25 mouse cellular contexts compared by ENCODE assay signal in genomic region chr10:117042295-117042694, GRCm38 (mm10). TPM values are rescaled to one million over a fixed set of nuclear protein-coding genes. Genes with fewer than 3 reads are reported as not detected.
DNase-seq lines count a peak whose midpoint lies in the region; ATAC-seq and TF ChIP-seq lines count a peak whose summit lies in the region.
"Had no signal": no experiment of that assay in that cellular context is flagged by ENCODE, and none has a peak within 500 bp of the region (broad histone marks: within the 10 kb centered on the region; RNA-seq: fewer than 3 reads in every experiment).

No protein-coding gene starts in this region.

- peaks cover 24% of the 10 kb centered on the region for H3K4me1 ChIP-seq in lung, embryonic 15.5 days
- H3K4me1 ChIP-seq in heart, adult 2 months (ENCODE audit: control insufficient read depth, insufficient read depth, low read length): peaks cover 2% of the 10 kb centered on the region
- peaks cover 17 to 27% of the 10 kb centered on the region in 2 experiments for H3K4me1 ChIP-seq in heart, embryonic 14.5 days (ENCODE audit: control insufficient read depth in 2 of 2, insufficient read depth in 2 of 2, low read length in 2 of 2)

- no peak for ATAC-seq in lung, embryonic 15.5 days (ENCODE audit: borderline replicate concordance, extremely low read depth, low FRiP score, low TSS enrichment)
- ATAC-seq in heart, embryonic 14.5 days (ENCODE audit: insufficient number of reproducible peaks, insufficient read depth, low FRiP score, low read depth): peak; percentile 81
- ATAC-seq: forebrain, embryonic 16.5 days; inflammation-experienced regulatory T-cells, adult 6 months; liver, postnatal 0 days had no signal

- no peak overlapping the region for H3K4me3 ChIP-seq in lung, embryonic 15.5 days
- peak overlapping the region; percentile 20; the same call in 1 of the 2 replicates for H3K4me3 ChIP-seq in heart, adult 2 months
- peak overlapping the region in 1 of 2 experiments; percentile 14; a peak in 1 of 4 replicates for H3K4me3 ChIP-seq in heart, embryonic 14.5 days (ENCODE audit: control insufficient read depth in 1 of 2, insufficient read depth in 1 of 2, low read depth in 1 of 2, low read length in 2 of 2)
- H3K4me3 ChIP-seq: hindbrain, embryonic 13.5 days; limb, embryonic 10.5 days had no signal

- H3K9me3 ChIP-seq in lung, embryonic 15.5 days: no peaks in the 10 kb centered on the region
- 0 out of 2 replicates have a peak, but pooled peaks cover 4% of the 10 kb centered on the region for H3K9me3 ChIP-seq in heart, embryonic 14.5 days (ENCODE audit: control insufficient read depth, low read length)
- H3K9me3 ChIP-seq: hindbrain, embryonic 13.5 days; limb, embryonic 10.5 days had no signal

- H3K27me3 ChIP-seq in lung, embryonic 15.5 days: 0 out of 2 replicates have a peak, but pooled peaks cover 10% of the 10 kb centered on the region
- H3K27me3 ChIP-seq in heart, adult 2 months (ENCODE audit: control insufficient read depth, insufficient read depth, low read length): no peaks in the 10 kb centered on the region
- no peaks in the 10 kb centered on the region for H3K27me3 ChIP-seq in heart, embryonic 14.5 days (ENCODE audit: control insufficient read depth, insufficient read depth, low read length)
- H3K27me3 ChIP-seq: hindbrain, embryonic 13.5 days had no signal

- intact Hi-C loops in heart, adult 2 months (cut with DNase I): loop anchor here (5.0 kb wide), 1 partner anchor 45 kb away; no protein-coding TSS in a partner anchor
- intact Hi-C loops in left cerebral cortex, postnatal 10 days (cut with DNase I): loop anchor here (10.0 kb wide), 1 partner anchor 707 kb away; no protein-coding TSS in a partner anchor

- no peak for DNase-seq in lung, adult 18-20 months
- peak in 1 of 2 experiments; percentile 74 for DNase-seq in heart, adult 2 months
- peak; percentile 34 for DNase-seq in lung, postnatal 10 days
- no peak for DNase-seq in layer of hippocampus, adult 9-11 months
- DNase-seq in left cerebral cortex, postnatal 10 days (ENCODE audit: extremely low spot score in 1 of 2, low spot score in 2 of 2): no peak
- DNase-seq in T-cell, adult 2 months (ENCODE audit: low spot score): no peak
- DNase-seq: adrenal gland, adult 8-10 months; B cell, adult 2 months; cerebellum, postnatal 14 days; embryo, embryonic 11 days; kidney, adult 8-10 months; kidney, postnatal 14 days; liver, postnatal 0 days; thymus, postnatal 14 days had no signal

- TF ChIP-seq EP300 in heart, adult 2 months (IDR thresholded peaks at IDR 0.05; ENCODE audit: insufficient read depth, low read depth, low read length): peak; percentile 85; the same call in 1 of the 2 replicates

- WGBS in lung, embryonic 15.5 days: 42% methylated on average over 14 of the region's 14 CpGs
- 16% methylated on average over 14 of the region's 14 CpGs for WGBS in heart, adult 2 months
- 14% methylated on average over 14 of the region's 14 CpGs for WGBS in heart, embryonic 14.5 days

- no peaks in the 10 kb centered on the region for H3K36me3 ChIP-seq in lung, embryonic 15.5 days
- no peaks in the 10 kb centered on the region for H3K36me3 ChIP-seq in heart, adult 2 months (ENCODE audit: control insufficient read depth, insufficient read depth, low read length)
- H3K36me3 ChIP-seq in heart, embryonic 14.5 days (ENCODE audit: control insufficient read depth, insufficient read depth, low read length): no peaks in the 10 kb centered on the region
- H3K36me3 ChIP-seq: hindbrain, embryonic 13.5 days; limb, embryonic 10.5 days had no signal

- H3K9ac ChIP-seq in lung, embryonic 15.5 days: no peak overlapping the region
- H3K9ac ChIP-seq in heart, adult 2 months (ENCODE audit: low read depth, low read length): no peak overlapping the region
- H3K9ac ChIP-seq in heart, embryonic 14.5 days (ENCODE audit: low read length): peak overlapping the region; percentile 69
- H3K9ac ChIP-seq: hindbrain, embryonic 13.5 days; liver, postnatal 0 days had no signal

- no peak for TF ChIP-seq CTCF in heart, adult 2 months (IDR thresholded peaks at IDR 0.05)

- no peak overlapping the region for H3K27ac ChIP-seq in lung, embryonic 15.5 days
- H3K27ac ChIP-seq in heart, adult 2 months: peak overlapping the region; percentile 79
- H3K27ac ChIP-seq in heart, embryonic 14.5 days (replicated peaks in 1 of 2; ENCODE audit: control insufficient read depth in 1 of 2, insufficient read depth in 1 of 2, low read depth in 2 of 2, low read length in 2 of 2): peak overlapping the region; percentile 88 to 94
- H3K27ac ChIP-seq: hindbrain, embryonic 13.5 days; limb, embryonic 10.5 days had no signal

- no peaks in the 10 kb centered on the region for H3K79me2 ChIP-seq in heart, adult 2 months (replicated peaks; ENCODE audit: control insufficient read depth, insufficient read depth, low read length)

- TF ChIP-seq POLR2A in heart, adult 2 months (IDR thresholded peaks at IDR 0.05; ENCODE audit: insufficient read depth, low read depth, low read length): peak; percentile 55; the same call in 1 of the 2 replicates

- H3K4me2 ChIP-seq in lung, embryonic 15.5 days: peak overlapping the region; percentile 11; the same call in 1 of the 2 replicates
- peak overlapping the region; percentile 56 for H3K4me2 ChIP-seq in heart, embryonic 14.5 days (ENCODE audit: low read length)
- H3K4me2 ChIP-seq: hindbrain, embryonic 13.5 days; midbrain, embryonic 11.5 days had no signal

RNA-seq across cellular contexts. Expression of gene Lrrc10, which starts 2.8 kb away (rescaled TPM):
- polyA plus RNA-seq in lung, embryonic 15.5 days (2015; fragmentation: Nextera tagmentation; extraction: Ambion mirVana): 0.88 and 1.2 TPM in 2 replicates
- total RNA-seq in heart, adult 2 months (2021): 100 to 1,000 TPM; 148 to 208 TPM
- polyA plus RNA-seq in heart, adult 2 months (2012; rRNA removed): 266 and 368 TPM in 2 replicates
- polyA plus RNA-seq in heart, embryonic 14.5 days (2014; fragmentation: Nextera tagmentation; extraction: Ambion mirVana): 80.5 and 84.2 TPM in 2 replicates
- total RNA-seq in left cerebral cortex, postnatal 10 days (2021): under 1 TPM in 1 of 2 experiments, not detected in 1; 0.39 TPM
- total RNA-seq: adrenal gland, adult 8-10 months; left cerebral cortex, adult 18-20 months; liver, adult 2 months had no signal
- polyA plus RNA-seq: embryonic facial prominence, embryonic 14.5 days; forebrain, embryonic 16.5 days; hindbrain, embryonic 13.5 days; inflammation-experienced regulatory T-cells, adult 6 months; limb, embryonic 10.5 days; liver, adult 2 months; liver, postnatal 0 days; midbrain, embryonic 11.5 days; neural tube, embryonic 11.5 days had no signal

RNA-seq across cellular contexts. Expression of gene Cct2, which starts 21.3 kb away (rescaled TPM):
- 235 and 246 TPM in 2 replicates for polyA plus RNA-seq in lung, embryonic 15.5 days (2015; fragmentation: Nextera tagmentation; extraction: Ambion mirVana)
- total RNA-seq in heart, adult 2 months (2021): 100 to 1,000 TPM; 123 to 129 TPM
- polyA plus RNA-seq in heart, adult 2 months (2012; rRNA removed): 50.4 and 93.0 TPM in 2 replicates
- 178 and 183 TPM in 2 replicates for polyA plus RNA-seq in heart, embryonic 14.5 days (2014; fragmentation: Nextera tagmentation; extraction: Ambion mirVana)
- 100 to 1,000 TPM; 229 to 235 TPM for total RNA-seq in left cerebral cortex, postnatal 10 days (2021)

RNA-seq across cellular contexts. Expression of gene Best3, which starts 56.2 kb away (rescaled TPM):
- polyA plus RNA-seq in lung, embryonic 15.5 days (2015; fragmentation: Nextera tagmentation; extraction: Ambion mirVana): 0.14 and 0.28 TPM in 2 replicates
- 1 to 10 TPM; 5.8 to 5.9 TPM for total RNA-seq in heart, adult 2 months (2021)
- 3.2 and 6.7 TPM in 2 replicates for polyA plus RNA-seq in heart, adult 2 months (2012; rRNA removed)
- polyA plus RNA-seq in heart, embryonic 14.5 days (2014; fragmentation: Nextera tagmentation; extraction: Ambion mirVana): 0.77 and 0.81 TPM in 2 replicates
- total RNA-seq in left cerebral cortex, postnatal 10 days (2021): under 1 TPM; 0.28 TPM
- total RNA-seq: liver, adult 2 months had no signal
- polyA plus RNA-seq: forebrain, embryonic 16.5 days; inflammation-experienced regulatory T-cells, adult 6 months; liver, adult 2 months; liver, postnatal 0 days; midbrain, embryonic 11.5 days had no signal

Comparison
In these comparisons a context has a peak if more than half of its experiments do, and no peak if none do; other contexts are left out.
1. RNA of gene Lrrc10, which starts 2.8 kb away (polyA plus RNA-seq): 266 to 368 TPM in heart, adult 2 months and 80.5 to 84.2 TPM in heart, embryonic 14.5 days; 0.88 to 1.2 TPM in lung, embryonic 15.5 days; every median in the first group is over 10 times any median in the second.